Mouse (Mus musculus) spleen, postnatal 36 days (tissue): ENCODE measurements around the gene Kctd2.
"Not testable (repeated sequence)": the region's sequence is repeated elsewhere in the genome, so short reads cannot be mapped to it uniquely, and the experiment has no call there.

ENCODE experiments used
- DNase-seq, 2 experiments: peaks; one replicate each; pipeline ENCODE4 v3.0.0; 2022; ENCODE audit warnings: low spot score in 2 of 2, mixed read lengths in 1 of 2

Gene Kctd2

GRCm38 (mm10) chr11:115439326-115439725 is 19.4 kb downstream of the Kctd2 start:
- no peak for DNase-seq

GRCm38 (mm10) chr11:115439906-115440595 is 20.1 kb downstream of the Kctd2 start, which contains the start of gene Trim80:
Gene Trim80, plus strand, starts transcription at chr11:115440545.
- no peak for DNase-seq

GRCm38 (mm10) chr11:115441417-115441816 is 21.5 kb downstream of the Kctd2 start:
- no peak for DNase-seq

GRCm38 (mm10) chr11:115446906-115447305 is 27.0 kb downstream of the Kctd2 start:
- DNase-seq = no peak

- DNase-seq = no peak
Observed at GRCm38 (mm10) chr11:115447321-115447885, 27.5 kb downstream of the Kctd2 start.

GRCm38 (mm10) chr11:115448075-115448474 is 28.1 kb downstream of the Kctd2 start:
- DNase-seq = no peak

- no peak for DNase-seq
Observed at GRCm38 (mm10) chr11:115448998-115449397, 29.1 kb downstream of the Kctd2 start.

- no peak for DNase-seq
Observed at GRCm38 (mm10) chr11:115450176-115450575, 30.2 kb downstream of the Kctd2 start.

- peak; percentile 31 to 50 for DNase-seq
Observed at GRCm38 (mm10) chr11:115451781-115452241, 31.9 kb downstream of the Kctd2 start.

GRCm38 (mm10) chr11:115452281-115452860 is 32.4 kb downstream of the Kctd2 start:
- DNase-seq = no peak

- no peak for DNase-seq
Observed at GRCm38 (mm10) chr11:115453306-115453705, 33.4 kb downstream of the Kctd2 start.

GRCm38 (mm10) chr11:115454822-115455221 is 34.9 kb downstream of the Kctd2 start:
- not testable (repeated sequence) for DNase-seq

GRCm38 (mm10) chr11:115455619-115456018 is 35.7 kb downstream of the Kctd2 start:
- DNase-seq = no peak

- no peak for DNase-seq
Observed at GRCm38 (mm10) chr11:115456182-115456581, 36.3 kb downstream of the Kctd2 start.

- no peak for DNase-seq
Observed at GRCm38 (mm10) chr11:115457405-115457804, 37.5 kb downstream of the Kctd2 start.

- DNase-seq = no peak
Observed at GRCm38 (mm10) chr11:115460976-115461375, 41.0 kb downstream of the Kctd2 start.

GRCm38 (mm10) chr11:115461846-115462242 is 41.9 kb downstream of the Kctd2 start:
- no peak for DNase-seq

GRCm38 (mm10) chr11:115462243-115462891 is 42.4 kb downstream of the Kctd2 start, which contains the start of gene Slc16a5:
Gene Slc16a5, plus strand, starts transcription at chr11:115462474.
- no peak for DNase-seq

GRCm38 (mm10) chr11:115463397-115463796 is 43.5 kb downstream of the Kctd2 start:
- DNase-seq = no peak

GRCm38 (mm10) chr11:115464851-115465250 is 44.9 kb downstream of the Kctd2 start:
- no peak for DNase-seq

- no peak for DNase-seq
Observed at GRCm38 (mm10) chr11:115467217-115467618, 47.3 kb downstream of the Kctd2 start.

- DNase-seq = no peak
Observed at GRCm38 (mm10) chr11:115472183-115472582, 52.3 kb downstream of the Kctd2 start.
